13 mouse cellular contexts compared by ENCODE assay signal in the genomic region with DNA sequence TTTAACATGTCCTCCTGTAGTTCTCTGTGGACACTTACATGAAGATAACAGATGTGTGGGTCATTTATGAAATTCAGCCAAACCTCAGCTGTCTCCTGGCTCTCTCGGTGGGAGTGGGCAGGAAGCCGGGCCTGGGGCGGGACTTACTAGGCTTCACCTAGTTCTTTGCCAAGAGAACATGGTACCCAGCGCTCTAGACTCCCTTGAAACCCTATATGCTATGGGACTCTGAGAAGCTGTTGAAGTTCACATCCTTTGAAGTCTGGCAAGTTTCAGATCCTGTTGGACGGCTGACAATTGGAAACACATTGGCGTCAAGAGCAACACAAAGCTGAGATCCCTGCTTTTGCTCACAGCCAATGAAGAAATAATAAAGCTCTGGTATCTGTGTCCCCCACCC. TPM values are rescaled to one million over a fixed set of nuclear protein-coding genes. Genes with fewer than 3 reads are reported as not detected.
DNase-seq lines count a peak whose midpoint lies in the region; ATAC-seq and TF ChIP-seq lines count a peak whose summit lies in the region.
"Had no signal": no experiment of that assay in that cellular context is flagged by ENCODE, and none has a peak within 500 bp of the region (broad histone marks: within the 10 kb centered on the region; RNA-seq: fewer than 3 reads in every experiment).

No protein-coding gene starts in this region.

- ATAC-seq in heart, postnatal 0 days (ENCODE audit: insufficient read depth, low read depth): no peak; the same call in 1 of the 2 replicates
- peak; percentile 58; the same call in 1 of the 2 replicates for ATAC-seq in stomach, embryonic 16.5 days (ENCODE audit: insufficient read depth, low FRiP score)
- ATAC-seq: activated CD4-positive, CD25-positive, alpha-beta regulatory T cell, adult 4 months had no signal

- peaks cover 6% of the 10 kb centered on the region for H3K4me1 ChIP-seq in heart, postnatal 0 days (ENCODE audit: control insufficient read depth, insufficient read depth)
- H3K4me1 ChIP-seq in stomach, embryonic 16.5 days (ENCODE audit: control insufficient read depth, insufficient read depth, low read length): peaks cover 12% of the 10 kb centered on the region
- H3K4me1 ChIP-seq in kidney, adult 2 months (ENCODE audit: control insufficient read depth, insufficient read depth, low read length): no peaks in the 10 kb centered on the region

- no peak overlapping the region for H3K4me3 ChIP-seq in heart, postnatal 0 days (ENCODE audit: low read depth, low read length)
- H3K4me3 ChIP-seq in stomach, embryonic 16.5 days (replicated peaks; ENCODE audit: low read length): no peak overlapping the region
- H3K4me3 ChIP-seq in kidney, adult 2 months (ENCODE audit: insufficient read depth, low read depth, low read length): no peak overlapping the region

- TF ChIP-seq POLR2A in kidney, adult 2 months (IDR thresholded peaks at IDR 0.05; ENCODE audit: low read depth, low read length): no peak

- WGBS in heart, postnatal 0 days: 61% methylated on average over 6 of the region's 6 CpGs
- WGBS in stomach, embryonic 16.5 days: 69% methylated on average over 6 of the region's 6 CpGs
- 67% methylated on average over 6 of the region's 6 CpGs for WGBS in kidney, adult 2 months

- no peaks in the 10 kb centered on the region for H3K36me3 ChIP-seq in heart, postnatal 0 days (replicated peaks; ENCODE audit: control insufficient read depth, insufficient read depth, low read length)
- no peaks in the 10 kb centered on the region for H3K36me3 ChIP-seq in stomach, embryonic 16.5 days (ENCODE audit: control insufficient read depth, insufficient read depth, low read length)
- H3K36me3 ChIP-seq in kidney, adult 2 months (ENCODE audit: control insufficient read depth, insufficient read depth, low read length): no peaks in the 10 kb centered on the region

- DNase-seq in cerebellum, postnatal 14 days: peak; percentile 57 to 58
- no peak for DNase-seq in cerebellum, adult 18-20 months
- DNase-seq in right cerebral cortex, postnatal 10 days (ENCODE audit: low spot score in 2 of 2): peak; percentile 34 to 42
- no peak for DNase-seq in right cerebral cortex, postnatal 25 days
- peak; percentile 8 for DNase-seq in heart, postnatal 0 days (ENCODE audit: low spot score)
- DNase-seq in spleen, postnatal 36 days (ENCODE audit: low spot score in 2 of 2): no peak
- no peak for DNase-seq in kidney, adult 2 months
- DNase-seq: B cell, adult 2 months; retina, postnatal 1 day; thymus, postnatal 4 days had no signal

- TF ChIP-seq EP300 in heart, postnatal 0 days (IDR thresholded peaks at IDR 0.05; ENCODE audit: low read depth): no peak

- TF ChIP-seq CTCF in heart, postnatal 0 days (IDR thresholded peaks at IDR 0.05; ENCODE audit: low read depth): no peak
- no peak for TF ChIP-seq CTCF in kidney, adult 2 months (conservative IDR thresholded peaks at IDR 0.05; ENCODE audit: insufficient read depth, insufficient read length, low read depth, low read length)

- H3K4me2 ChIP-seq in heart, postnatal 0 days (ENCODE audit: low read depth, low read length): no peak overlapping the region
- no peak overlapping the region for H3K4me2 ChIP-seq in stomach, embryonic 16.5 days (ENCODE audit: low read depth, low read length)
- H3K4me2 ChIP-seq: midbrain, embryonic 11.5 days had no signal

- H3K9ac ChIP-seq in heart, postnatal 0 days (replicated peaks; ENCODE audit: low read depth, low read length): no peak overlapping the region
- no peak overlapping the region for H3K9ac ChIP-seq in stomach, embryonic 16.5 days (ENCODE audit: low read length)

- no peaks in the 10 kb centered on the region for H3K27me3 ChIP-seq in heart, postnatal 0 days (ENCODE audit: control insufficient read depth, insufficient read depth, low read length)
- no peaks in the 10 kb centered on the region for H3K27me3 ChIP-seq in stomach, embryonic 16.5 days (ENCODE audit: control insufficient read depth, insufficient read depth, low read length)
- H3K27me3 ChIP-seq in kidney, adult 2 months (replicated peaks; ENCODE audit: control insufficient read depth, insufficient read depth, low read length): no peaks in the 10 kb centered on the region

- H3K27ac ChIP-seq in heart, postnatal 0 days (ENCODE audit: low read depth): no peak overlapping the region
- H3K27ac ChIP-seq in stomach, embryonic 16.5 days (ENCODE audit: low read length): peak overlapping the region; percentile 47
- no peak overlapping the region for H3K27ac ChIP-seq in kidney, adult 2 months (ENCODE audit: insufficient read depth, low read depth, low read length)

- no peaks in the 10 kb centered on the region for H3K9me3 ChIP-seq in heart, postnatal 0 days (replicated peaks; ENCODE audit: control insufficient read depth, low read length)
- no peaks in the 10 kb centered on the region for H3K9me3 ChIP-seq in stomach, embryonic 16.5 days (replicated peaks; ENCODE audit: control insufficient read depth, low read length)

RNA-seq across cellular contexts. Expression of gene Lrrc17, which starts 47.0 kb away (rescaled TPM):
- total RNA-seq in heart, postnatal 0 days (2014; rRNA removed; ENCODE audit: low replicate concordance): 17.5 and 23.1 TPM in 2 replicates
- 12.3 and 13.4 TPM in 2 replicates for polyA plus RNA-seq in heart, postnatal 0 days (2015; fragmentation: Nextera tagmentation; extraction: Ambion mirVana)
- polyA plus RNA-seq in stomach, embryonic 16.5 days (2015; fragmentation: Nextera tagmentation; extraction: Ambion mirVana): 68.7 and 74.7 TPM in 2 replicates
- polyA plus RNA-seq in kidney, adult 2 months (2012; rRNA removed): 1.1 and 1.2 TPM in 2 replicates

Comparison
In these comparisons a context has a peak if more than half of its experiments do, and no peak if none do; other contexts are left out.
1. DNase-seq: peak in cerebellum, postnatal 14 days (2 of 2), right cerebral cortex, postnatal 10 days (2 of 2) and heart, postnatal 0 days (single experiment); none in cerebellum, adult 18-20 months (0 of 2), right cerebral cortex, postnatal 25 days (single experiment), spleen, postnatal 36 days (0 of 2) and kidney, adult 2 months (single experiment).